Mouse (Mus musculus) bone marrow, adult 2 months (tissue): ENCODE results near the gene Ptp4a2.

Experiments used
- CTCF ChIP-seq: fragments of 200-500 bp; IDR thresholded peaks from 2 replicates; pipeline ENCODE4 v1.5.1; 2011; ENCODE audit warnings: low read length, control low read depth; ENCODE audit not compliant: control insufficient read depth, insufficient read depth
- POLR2A ChIP-seq: fragments of 200-500 bp; IDR thresholded peaks from 2 replicates; pipeline ENCODE4 v1.6.1; 2011; ENCODE audit warnings: low read depth, mild to moderate bottlenecking, control low read depth, low read length, borderline replicate concordance; ENCODE audit not compliant: control insufficient read depth

DNA sequence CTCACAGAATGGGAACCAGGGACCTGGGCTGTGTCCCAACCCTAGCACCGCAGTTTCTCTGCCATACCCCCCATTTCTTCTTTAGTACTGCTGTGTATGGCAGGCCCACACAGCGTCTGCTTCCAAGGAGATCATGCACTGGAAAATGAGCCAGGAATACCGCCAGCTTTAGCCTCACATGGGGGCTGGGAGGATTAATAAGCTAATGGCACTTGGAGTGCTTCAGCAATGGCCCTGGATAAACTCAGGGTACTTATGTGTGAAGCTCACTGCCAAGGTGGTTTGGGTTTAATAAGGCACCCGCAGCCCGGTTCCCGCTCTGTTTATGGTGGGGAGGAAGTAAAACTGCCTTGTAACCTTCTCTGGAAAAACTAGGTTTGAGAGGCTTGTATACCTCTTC, 6.6 kb downstream of the Ptp4a2 start:
- TF ChIP-seq CTCF (no peak), POLR2A (no peak)
